Mouse (Mus musculus): ENCODE results near the gene Atf2. TPM values are rescaled to one million over a fixed set of nuclear protein-coding genes. Genes with fewer than 3 reads are reported as not detected.
A peak's percentile ranks its signal among the peaks of the same experiment; 100 is the strongest.

Gene Atf2
- polyA plus RNA-seq, 1 experiment from 2014 or later = 99.8 TPM

- Histone ChIP-seq H3K4me1 (peaks cover 29% of the 10 kb centered on the region), H3K4me2 (peak overlapping the region; percentile 68), H3K27me3 (replicated peaks) (no peaks in the 10 kb centered on the region), H3K4me3 (replicated peaks) (peak overlapping the region; percentile 81), H3K27ac (replicated peaks) (no peak overlapping the region), H3K9me3 (replicated peaks) (no peaks in the 10 kb centered on the region), H3K36me3 (no peaks in the 10 kb centered on the region), H3K9ac (replicated peaks) (no peak overlapping the region)
- WGBS = 12% methylated on average over 1 of the region's 1 CpGs
- ATAC-seq (ENCODE audit: low FRiP score) = no peak
Measured at GRCm38 (mm10) chr2:73772945-73773344, 119.5 kb downstream of the Atf2 start.

- Histone ChIP-seq H3K4me2 (no peak overlapping the region), H3K27ac (replicated peaks) (no peak overlapping the region), H3K9ac (replicated peaks) (no peak overlapping the region), H3K4me1 (peaks cover 18% of the 10 kb centered on the region), H3K9me3 (replicated peaks) (no peaks in the 10 kb centered on the region), H3K36me3 (no peaks in the 10 kb centered on the region), H3K4me3 (replicated peaks) (no peak overlapping the region), H3K27me3 (replicated peaks) (no peaks in the 10 kb centered on the region)
- WGBS = 77% methylated on average over 4 of the region's 4 CpGs
- ATAC-seq (ENCODE audit: low FRiP score) = no peak
Measured at GRCm38 (mm10) chr2:73768669-73769068, 123.8 kb downstream of the Atf2 start.

Other genes with a start within 250 kb of the Atf2 start
- gene Chn1, start 117.3 kb downstream of the Atf2 start, polyA plus RNA-seq (2015; fragmentation: Nextera tagmentation; extraction: Ambion mirVana) = 78.8 and 101 TPM in 2 replicates
- 1,273 and 1,297 TPM in 2 replicates for gene Atp5g3, start 18.7 kb upstream of the Atf2 start, polyA plus RNA-seq (2015; fragmentation: Nextera tagmentation; extraction: Ambion mirVana)

All from neural tube, embryonic 15.5 days (tissue).